Mouse (Mus musculus): ENCODE data around the gene Ccdc40. TPM values are rescaled to one million over a fixed set of nuclear protein-coding genes. Genes with fewer than 3 reads are reported as not detected.
"Not testable (repeated sequence)": the region's sequence is repeated elsewhere in the genome, so short reads cannot be mapped to it uniquely, and the experiment has no call there.

The Ccdc40 gene
- polyA plus RNA-seq, 1 experiment from 2014 or later = 11.0 TPM

- H3K36me3 ChIP-seq (ENCODE audit: control insufficient read depth, insufficient read depth, low read length) = peaks cover 18% of the 10 kb centered on the region
Measured at GRCm38 (mm10) chr11:119273186-119273930, 45.0 kb downstream of the Ccdc40 start.

DNA sequence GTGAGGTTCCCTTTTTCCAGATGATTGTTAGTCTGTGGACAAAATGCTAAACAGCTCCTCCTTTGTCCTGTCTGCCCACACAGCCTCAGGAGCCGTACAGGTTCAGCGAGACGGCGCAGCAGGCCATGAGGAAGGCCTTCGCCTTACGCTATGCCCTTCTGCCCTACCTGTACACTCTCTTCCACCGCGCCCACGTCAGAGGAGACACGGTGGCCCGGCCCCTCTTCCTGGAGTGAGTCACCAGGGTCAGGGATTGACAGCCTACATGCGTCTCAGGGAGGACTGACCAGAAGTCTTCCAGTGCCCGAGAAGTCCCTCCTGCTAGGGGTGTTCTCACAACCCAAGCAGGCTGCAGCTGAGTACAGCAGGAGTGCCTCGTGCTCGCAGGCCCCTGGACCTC lies 52.7 kb downstream of the Ccdc40 start:
- no peak overlapping the region for H3K4me2 ChIP-seq (ENCODE audit: low read length)
- no peaks in the 10 kb centered on the region for H3K4me1 ChIP-seq (ENCODE audit: control insufficient read depth, insufficient read depth, low read length)
- H3K9me3 ChIP-seq (replicated peaks; ENCODE audit: control insufficient read depth, low read length) = no peaks in the 10 kb centered on the region
- H3K27me3 ChIP-seq (replicated peaks; ENCODE audit: control insufficient read depth, insufficient read depth, low read length) = no peaks in the 10 kb centered on the region
- no peak overlapping the region for H3K27ac ChIP-seq (ENCODE audit: low read depth, low read length)
- no peak overlapping the region for H3K4me3 ChIP-seq (ENCODE audit: low read depth, low read length)
- DNase-seq (ENCODE audit: low spot score) (no peak), ATAC-seq (no peak)
- H3K9ac ChIP-seq (ENCODE audit: low read length) = no peak overlapping the region
- 87% methylated on average over 15 of the region's 15 CpGs for WGBS
- H3K36me3 ChIP-seq (ENCODE audit: control insufficient read depth, insufficient read depth, low read length) = peaks cover 43% of the 10 kb centered on the region

More at GRCm38 (mm10) chr11:119273186-119273930, 45.0 kb downstream of the Ccdc40 start:
- Histone ChIP-seq H3K27ac (ENCODE audit: low read depth, low read length) (no peak overlapping the region), H3K4me1 (ENCODE audit: control insufficient read depth, insufficient read depth, low read length) (peaks cover 8% of the 10 kb centered on the region), H3K9me3 (replicated peaks; ENCODE audit: control insufficient read depth, low read length) (no peaks in the 10 kb centered on the region), H3K4me3 (ENCODE audit: low read depth, low read length) (no peak overlapping the region), H3K4me2 (ENCODE audit: low read length) (no peak overlapping the region), H3K9ac (ENCODE audit: low read length) (no peak overlapping the region), H3K27me3 (replicated peaks; ENCODE audit: control insufficient read depth, insufficient read depth, low read length) (no peaks in the 10 kb centered on the region)
- WGBS = 88% methylated on average over 8 of the region's 8 CpGs
- no peak for ATAC-seq
- no peak for DNase-seq (ENCODE audit: low spot score)

DNA sequence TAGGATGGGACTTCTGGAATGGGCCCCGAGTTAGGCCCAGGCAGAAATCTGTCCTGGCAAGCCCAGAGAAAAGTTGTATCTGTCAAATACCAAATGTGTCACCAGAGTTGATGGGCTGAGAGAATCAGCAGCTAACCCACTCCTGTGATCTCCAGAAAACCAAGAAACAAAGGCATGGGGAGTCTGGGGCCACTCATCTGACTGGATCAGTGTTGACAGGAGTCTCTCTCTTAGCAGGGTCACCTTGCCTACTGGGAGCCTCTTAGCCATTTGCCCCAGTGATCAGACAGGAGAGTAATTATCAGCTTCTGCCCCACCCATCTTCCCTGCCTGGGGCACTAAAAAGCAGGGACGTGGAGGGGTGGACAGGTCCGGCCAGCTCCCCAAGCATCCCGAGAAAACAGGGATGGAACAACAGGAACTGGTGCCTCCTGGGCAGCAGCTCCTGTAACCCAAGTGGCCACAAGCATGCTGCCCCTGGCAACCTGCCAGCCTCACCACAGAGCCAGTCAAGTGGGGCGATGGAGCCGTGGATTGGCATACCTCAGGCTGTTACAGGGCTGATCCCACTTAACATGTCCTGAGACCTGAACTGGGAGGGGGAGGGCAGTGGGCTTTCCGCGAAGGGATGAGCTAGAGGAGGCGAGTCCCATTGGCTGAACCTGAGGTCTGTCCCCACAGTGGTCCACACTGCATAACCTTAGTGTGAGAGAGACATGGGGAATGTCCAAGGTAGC lies 57.6 kb downstream of the Ccdc40 start:
- Histone ChIP-seq H3K9ac (ENCODE audit: low read length) (no peak overlapping the region), H3K4me1 (ENCODE audit: control insufficient read depth, insufficient read depth, low read length) (no peaks in the 10 kb centered on the region), H3K9me3 (replicated peaks; ENCODE audit: control insufficient read depth, low read length) (no peaks in the 10 kb centered on the region), H3K4me2 (ENCODE audit: low read length) (no peak overlapping the region), H3K4me3 (ENCODE audit: low read depth, low read length) (no peak overlapping the region), H3K27me3 (replicated peaks; ENCODE audit: control insufficient read depth, insufficient read depth, low read length) (no peaks in the 10 kb centered on the region), H3K27ac (ENCODE audit: low read depth, low read length) (no peak overlapping the region), H3K36me3 (ENCODE audit: control insufficient read depth, insufficient read depth, low read length) (peaks cover 86% of the 10 kb centered on the region)
- DNase-seq (ENCODE audit: low spot score) = peak; percentile 20
- WGBS = 67% methylated on average over 9 of the region's 9 CpGs
- no peak; the same call in 1 of the 2 replicates for ATAC-seq

DNA sequence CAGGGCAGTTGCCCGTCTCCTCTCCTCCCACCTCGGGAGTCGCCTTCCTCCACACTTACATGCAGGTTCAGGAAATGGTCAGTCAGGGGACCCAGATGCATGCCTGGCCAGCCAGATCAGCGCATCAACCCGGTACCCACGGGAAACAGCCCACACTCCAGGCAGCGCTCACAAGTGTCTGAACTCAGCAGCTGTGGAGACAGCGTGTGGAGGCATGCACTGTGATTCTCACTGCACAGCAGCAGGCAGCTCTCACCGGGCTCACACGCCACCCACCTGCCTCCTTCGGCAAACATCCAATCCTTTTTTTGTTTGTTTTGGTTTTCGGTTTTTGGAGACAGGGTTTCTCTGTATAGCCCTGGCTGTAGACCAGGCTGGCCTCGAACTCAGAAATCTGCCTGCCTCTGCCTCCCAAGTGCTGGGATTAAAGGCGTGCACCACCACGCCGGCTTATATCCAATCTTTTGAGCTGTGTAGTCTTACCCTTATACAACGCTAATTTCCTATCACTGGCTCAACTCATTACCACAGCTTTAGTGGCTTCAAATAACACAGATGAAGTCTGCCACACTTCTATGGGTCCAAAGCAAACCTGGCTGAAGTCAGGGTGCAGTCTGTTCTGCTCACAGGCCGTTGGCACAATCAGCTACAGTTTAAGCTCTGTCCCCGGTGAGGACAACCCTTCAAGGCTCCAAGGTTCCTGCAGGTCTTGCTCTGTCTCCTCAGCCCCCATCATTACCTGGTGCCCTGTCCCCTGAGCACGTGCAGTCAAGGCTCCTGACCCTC lies 59.0 kb downstream of the Ccdc40 start:
- DNase-seq (ENCODE audit: low spot score) = no peak
- H3K27ac ChIP-seq (ENCODE audit: low read depth, low read length) = no peak overlapping the region
- H3K4me3 ChIP-seq (ENCODE audit: low read depth, low read length) = no peak overlapping the region
- 92% methylated on average over 20 of the region's 20 CpGs for WGBS
- H3K4me2 ChIP-seq (ENCODE audit: low read length) = no peak overlapping the region
- ATAC-seq = no peak
- no peaks in the 10 kb centered on the region for H3K9me3 ChIP-seq (replicated peaks; ENCODE audit: control insufficient read depth, low read length)
- no peaks in the 10 kb centered on the region for H3K4me1 ChIP-seq (ENCODE audit: control insufficient read depth, insufficient read depth, low read length)
- H3K36me3 ChIP-seq (ENCODE audit: control insufficient read depth, insufficient read depth, low read length) = peaks cover 87% of the 10 kb centered on the region
- H3K27me3 ChIP-seq (replicated peaks; ENCODE audit: control insufficient read depth, insufficient read depth, low read length) = no peaks in the 10 kb centered on the region
- H3K9ac ChIP-seq (ENCODE audit: low read length) = no peak overlapping the region

GRCm38 (mm10) chr11:119292861-119293260 lies 64.5 kb downstream of the Ccdc40 start:
- DNase-seq (ENCODE audit: low spot score); H3K9ac ChIP-seq (ENCODE audit: low read length); H3K4me2 ChIP-seq (ENCODE audit: low read length); H3K4me1 ChIP-seq (ENCODE audit: control insufficient read depth, insufficient read depth, low read length); H3K9me3 ChIP-seq (replicated peaks; ENCODE audit: control insufficient read depth, low read length); H3K4me3 ChIP-seq (ENCODE audit: low read depth, low read length); H3K27me3 ChIP-seq (replicated peaks; ENCODE audit: control insufficient read depth, insufficient read depth, low read length); H3K27ac ChIP-seq (ENCODE audit: low read depth, low read length); ATAC-seq: not testable (repeated sequence)
- WGBS = 93% methylated on average over 8 of the region's 8 CpGs
- peaks cover 98% of the 10 kb centered on the region for H3K36me3 ChIP-seq (ENCODE audit: control insufficient read depth, insufficient read depth, low read length)

- no peak for DNase-seq (ENCODE audit: low spot score)
- H3K4me1 ChIP-seq (ENCODE audit: control insufficient read depth, insufficient read depth, low read length) = peaks cover 12% of the 10 kb centered on the region
- H3K9ac ChIP-seq (ENCODE audit: low read length) = no peak overlapping the region
- no peak overlapping the region for H3K4me3 ChIP-seq (ENCODE audit: low read depth, low read length)
- H3K27ac ChIP-seq (ENCODE audit: low read depth, low read length) = no peak overlapping the region
- H3K9me3 ChIP-seq (replicated peaks; ENCODE audit: control insufficient read depth, low read length) = no peaks in the 10 kb centered on the region
- no peak for ATAC-seq
- no peak overlapping the region for H3K4me2 ChIP-seq (ENCODE audit: low read length)
- H3K36me3 ChIP-seq (ENCODE audit: control insufficient read depth, insufficient read depth, low read length) = peaks cover 52% of the 10 kb centered on the region
- WGBS = 88% methylated on average over 6 of the region's 6 CpGs
- no peaks in the 10 kb centered on the region for H3K27me3 ChIP-seq (replicated peaks; ENCODE audit: control insufficient read depth, insufficient read depth, low read length)
Measured at GRCm38 (mm10) chr11:119297996-119298395, 69.6 kb downstream of the Ccdc40 start.

GRCm38 (mm10) chr11:119298917-119299316 lies 70.5 kb downstream of the Ccdc40 start:
- Histone ChIP-seq H3K9ac (ENCODE audit: low read length) (peak overlapping the region; percentile 96), H3K4me2 (ENCODE audit: low read length) (peak overlapping the region; percentile 95), H3K27me3 (replicated peaks; ENCODE audit: control insufficient read depth, insufficient read depth, low read length) (no peaks in the 10 kb centered on the region), H3K27ac (ENCODE audit: low read depth, low read length) (no peak overlapping the region), H3K9me3 (replicated peaks; ENCODE audit: control insufficient read depth, low read length) (no peaks in the 10 kb centered on the region), H3K4me3 (ENCODE audit: low read depth, low read length) (peak overlapping the region; percentile 94), H3K4me1 (ENCODE audit: control insufficient read depth, insufficient read depth, low read length) (peaks cover 12% of the 10 kb centered on the region), H3K36me3 (ENCODE audit: control insufficient read depth, insufficient read depth, low read length) (peaks cover 43% of the 10 kb centered on the region)
- no peak for ATAC-seq
- 21% methylated on average over 7 of the region's 7 CpGs for WGBS
- DNase-seq (ENCODE audit: low spot score) = no peak

DNA sequence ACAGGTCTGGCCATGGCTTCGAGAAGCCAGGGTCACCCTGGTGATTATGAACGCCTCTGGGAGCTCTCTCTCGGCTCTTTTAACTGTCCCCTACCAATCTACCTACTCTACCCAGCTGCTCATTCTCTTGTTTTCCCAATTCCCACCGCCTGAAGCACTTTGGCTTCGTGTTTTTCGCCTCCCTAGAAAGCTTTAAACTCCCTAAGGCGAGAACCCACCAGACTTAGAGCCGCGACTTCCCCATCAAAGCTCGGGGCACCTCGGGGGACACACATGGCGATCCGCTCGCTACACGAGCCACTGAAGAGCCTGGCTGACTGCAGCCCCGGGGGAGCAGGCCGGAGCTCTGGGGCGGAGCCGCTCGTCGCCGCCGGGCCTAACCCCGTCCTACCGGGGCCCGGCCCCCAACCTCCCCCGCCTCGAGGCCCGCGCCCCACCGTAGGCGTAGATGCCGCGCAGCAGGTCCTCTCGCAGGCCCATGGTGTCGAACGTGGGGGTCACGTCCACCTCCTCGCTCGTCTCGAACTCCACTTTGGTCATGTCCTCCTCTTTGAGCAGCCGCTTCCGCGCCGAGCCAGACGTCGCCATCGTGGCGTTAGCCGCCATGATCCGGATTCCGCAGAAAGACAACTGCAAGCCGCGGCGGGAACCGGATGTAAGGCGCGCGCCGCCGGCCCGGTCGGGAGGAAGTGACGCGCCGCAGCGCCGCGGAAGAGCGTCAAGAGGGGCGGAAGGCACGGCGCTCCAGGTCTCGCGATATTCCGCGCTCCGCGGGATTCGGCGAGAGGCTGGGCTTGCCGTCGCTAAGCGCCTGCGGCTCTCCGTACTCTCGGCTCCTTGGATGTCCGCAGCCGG lies 71.2 kb downstream of the Ccdc40 start, which contains the start of gene Eif4a3:
TSS of gene Eif4a3 (minus strand) at position 699 of the 855 bp plus-strand sequence.
- peaks cover 12% of the 10 kb centered on the region for H3K4me1 ChIP-seq (ENCODE audit: control insufficient read depth, insufficient read depth, low read length)
- H3K9ac ChIP-seq (ENCODE audit: low read length) = peak within 1 kb of the TSS; percentile 96
- peak within 1 kb of the TSS; percentile 94 for H3K4me3 ChIP-seq (ENCODE audit: low read depth, low read length)
- H3K9me3 ChIP-seq (replicated peaks; ENCODE audit: control insufficient read depth, low read length) = no peaks in the 10 kb centered on the region
- peaks cover 36% of the 10 kb centered on the region for H3K36me3 ChIP-seq (ENCODE audit: control insufficient read depth, insufficient read depth, low read length)
- DNase-seq (ENCODE audit: low spot score) = peak; percentile 98
- peak; percentile 97 for ATAC-seq
- H3K4me2 ChIP-seq (ENCODE audit: low read length) = peak within 1 kb of the TSS; percentile 95
- H3K27ac ChIP-seq (ENCODE audit: low read depth, low read length) = peak within 1 kb of the TSS; percentile 98
- H3K27me3 ChIP-seq (replicated peaks; ENCODE audit: control insufficient read depth, insufficient read depth, low read length) = no peaks in the 10 kb centered on the region
- under 1% methylated on average over 89 of the region's 89 CpGs for WGBS

All from forebrain, embryonic 14.5 days (tissue).